In the genomic region with DNA sequence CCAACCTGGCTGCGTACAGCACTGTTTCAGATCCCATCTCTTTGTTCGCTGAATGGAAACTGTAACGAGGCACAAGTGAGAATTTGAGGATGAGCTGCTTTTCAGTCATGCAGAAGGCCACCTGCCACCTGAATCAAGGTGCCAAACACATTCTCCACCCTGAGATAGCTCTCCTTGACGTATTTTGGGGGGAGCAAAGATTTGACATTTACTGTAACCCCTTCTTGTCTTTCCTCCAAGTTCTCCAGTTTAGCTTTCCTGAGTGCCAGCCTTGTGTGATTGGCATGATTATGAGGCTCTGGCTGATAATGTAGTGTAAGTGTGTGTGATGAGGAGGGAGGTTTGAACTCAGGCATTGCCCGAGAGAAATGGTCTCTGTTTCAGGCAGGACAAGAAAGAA, we compare ENCODE assay signal across 28 mouse cellular contexts. TPM values are rescaled to one million over a fixed set of nuclear protein-coding genes. Genes with fewer than 3 reads are reported as not detected.
DNase-seq lines count a peak whose midpoint lies in the region; ATAC-seq and TF ChIP-seq lines count a peak whose summit lies in the region.
"Had no signal": no experiment of that assay in that cellular context is flagged by ENCODE, and none has a peak within 500 bp of the region (broad histone marks: within the 10 kb centered on the region; RNA-seq: fewer than 3 reads in every experiment).

No protein-coding gene starts in this region.

- H3K9ac ChIP-seq in forebrain, embryonic 15.5 days (replicated peaks) = no peak overlapping the region
- no peak overlapping the region for H3K9ac ChIP-seq in forebrain, postnatal 0 days
- no peak overlapping the region for H3K9ac ChIP-seq in midbrain, embryonic 11.5 days (ENCODE audit: low read length)
- H3K9ac ChIP-seq in midbrain, embryonic 13.5 days (replicated peaks) = no peak overlapping the region
- H3K9ac ChIP-seq: embryonic facial prominence, embryonic 12.5 days; embryonic facial prominence, embryonic 15.5 days; hindbrain, embryonic 12.5 days; hindbrain, embryonic 15.5 days had no signal

- no peak for TF ChIP-seq CTCF in forebrain, postnatal 0 days (IDR thresholded peaks at IDR 0.05; ENCODE audit: low read depth)

- peak overlapping the region; percentile 98 for H3K27ac ChIP-seq in forebrain, embryonic 15.5 days (replicated peaks)
- no peak overlapping the region for H3K27ac ChIP-seq in forebrain, postnatal 0 days (ENCODE audit: low read depth, low read length)
- no peak overlapping the region for H3K27ac ChIP-seq in midbrain, embryonic 11.5 days (ENCODE audit: low read depth, low read length)
- no peak overlapping the region for H3K27ac ChIP-seq in midbrain, embryonic 13.5 days
- H3K27ac ChIP-seq: embryonic facial prominence, embryonic 12.5 days; embryonic facial prominence, embryonic 15.5 days; heart, adult 2 months; heart, embryonic 13.5 days; hindbrain, embryonic 12.5 days had no signal

- peak overlapping the region; percentile 71; the same call in 1 of the 2 replicates for H3K4me2 ChIP-seq in forebrain, embryonic 15.5 days (replicated peaks)
- H3K4me2 ChIP-seq in forebrain, postnatal 0 days (ENCODE audit: low read depth) = no peak overlapping the region
- H3K4me2 ChIP-seq in midbrain, embryonic 11.5 days = no peak overlapping the region
- H3K4me2 ChIP-seq in midbrain, embryonic 13.5 days (replicated peaks) = no peak overlapping the region
- H3K4me2 ChIP-seq: embryonic facial prominence, embryonic 12.5 days; embryonic facial prominence, embryonic 15.5 days; heart, embryonic 13.5 days; hindbrain, embryonic 12.5 days had no signal

- peak; percentile 7 to 15 for DNase-seq in cerebellum, postnatal 14 days
- DNase-seq in cerebellum, adult 11 months = no peak
- DNase-seq in forebrain, postnatal 0 days = no peak
- peak; percentile 60 for DNase-seq in midbrain, embryonic 11.5 days (ENCODE audit: low spot score, missing footprints)
- no peak for DNase-seq in frontal cortex, postnatal 25 days (ENCODE audit: low spot score in 2 of 2)
- DNase-seq: adrenal gland, postnatal 10 days; adrenal gland, postnatal 36 days; B cell, adult 2 months; cerebellum, adult 2 months; cerebellum, postnatal 25 days; gastrocnemius, postnatal 25 days; heart, adult 2 months; heart, postnatal 14 days; kidney, adult 2 months had no signal

- WGBS in forebrain, embryonic 15.5 days = 41% methylated on average over 5 of the region's 5 CpGs
- WGBS in forebrain, postnatal 0 days = 46% methylated on average over 5 of the region's 5 CpGs
- WGBS in midbrain, embryonic 11.5 days = 90% methylated on average over 5 of the region's 5 CpGs
- WGBS in midbrain, embryonic 13.5 days = 84% methylated on average over 5 of the region's 5 CpGs

- H3K36me3 ChIP-seq in forebrain, embryonic 15.5 days = no peaks in the 10 kb centered on the region
- H3K36me3 ChIP-seq in forebrain, postnatal 0 days (ENCODE audit: insufficient read depth) = no peaks in the 10 kb centered on the region
- no peaks in the 10 kb centered on the region for H3K36me3 ChIP-seq in midbrain, embryonic 11.5 days (ENCODE audit: control insufficient read depth, insufficient read depth, low read length)
- no peaks in the 10 kb centered on the region for H3K36me3 ChIP-seq in midbrain, embryonic 13.5 days
- H3K36me3 ChIP-seq: embryonic facial prominence, embryonic 12.5 days; embryonic facial prominence, embryonic 15.5 days; G1E; heart, embryonic 10.5 days; heart, embryonic 13.5 days; hindbrain, embryonic 12.5 days; hindbrain, embryonic 15.5 days had no signal

- no peaks in the 10 kb centered on the region for H3K9me3 ChIP-seq in forebrain, embryonic 15.5 days
- H3K9me3 ChIP-seq in forebrain, postnatal 0 days (ENCODE audit: low read length) = 0 out of 2 replicates have a peak, but pooled peaks cover 8% of the 10 kb centered on the region
- peaks cover 4% of the 10 kb centered on the region; the same call in 1 of the 2 replicates for H3K9me3 ChIP-seq in midbrain, embryonic 11.5 days (ENCODE audit: control insufficient read depth, low read length)
- H3K9me3 ChIP-seq in midbrain, embryonic 13.5 days = no peaks in the 10 kb centered on the region
- H3K9me3 ChIP-seq: embryonic facial prominence, embryonic 12.5 days; embryonic facial prominence, embryonic 15.5 days; heart, embryonic 10.5 days; hindbrain, embryonic 12.5 days; hindbrain, embryonic 15.5 days had no signal

- no peaks in the 10 kb centered on the region for H3K27me3 ChIP-seq in forebrain, embryonic 15.5 days
- no peaks in the 10 kb centered on the region for H3K27me3 ChIP-seq in forebrain, postnatal 0 days (ENCODE audit: insufficient read depth, low read length)
- H3K27me3 ChIP-seq in midbrain, embryonic 11.5 days (ENCODE audit: control insufficient read depth, insufficient read depth, low read length) = no peaks in the 10 kb centered on the region
- H3K27me3 ChIP-seq in midbrain, embryonic 13.5 days = no peaks in the 10 kb centered on the region
- H3K27me3 ChIP-seq: embryonic facial prominence, embryonic 12.5 days; embryonic facial prominence, embryonic 15.5 days; hindbrain, embryonic 12.5 days; hindbrain, embryonic 15.5 days; Patski had no signal

- peaks cover 56% of the 10 kb centered on the region for H3K4me1 ChIP-seq in forebrain, embryonic 15.5 days
- H3K4me1 ChIP-seq in forebrain, postnatal 0 days (ENCODE audit: insufficient read depth) = peaks cover 27% of the 10 kb centered on the region
- H3K4me1 ChIP-seq in midbrain, embryonic 11.5 days (ENCODE audit: control insufficient read depth, insufficient read depth, low read length) = peaks cover 5% of the 10 kb centered on the region; the same call in 1 of the 2 replicates
- H3K4me1 ChIP-seq in midbrain, embryonic 13.5 days (replicated peaks) = peaks cover 62% of the 10 kb centered on the region

- no peak overlapping the region for H3K4me3 ChIP-seq in forebrain, embryonic 15.5 days
- H3K4me3 ChIP-seq in forebrain, postnatal 0 days (ENCODE audit: low read depth, low read length) = no peak overlapping the region
- no peak overlapping the region for H3K4me3 ChIP-seq in midbrain, embryonic 11.5 days (ENCODE audit: low read depth, low read length)
- H3K4me3 ChIP-seq in midbrain, embryonic 13.5 days (replicated peaks) = no peak overlapping the region
- H3K4me3 ChIP-seq: embryonic facial prominence, embryonic 12.5 days; embryonic facial prominence, embryonic 15.5 days; erythroblast, embryonic 14.5 days; heart, adult 2 months; heart, embryonic 10.5 days; heart, embryonic 13.5 days; hindbrain, embryonic 12.5 days; hindbrain, embryonic 15.5 days had no signal

- ATAC-seq in forebrain, embryonic 15.5 days (replicated peaks) = no peak
- ATAC-seq in forebrain, postnatal 0 days = no peak
- no peak for ATAC-seq in midbrain, embryonic 11.5 days (ENCODE audit: low FRiP score)
- ATAC-seq in midbrain, embryonic 13.5 days = no peak
- ATAC-seq: intestine, postnatal 0 days; Patski had no signal

RNA-seq across cellular contexts. Expression of a gene that starts 1.5 kb away (rescaled TPM):
- 50.5 and 54.1 TPM in 2 replicates for polyA plus RNA-seq in forebrain, embryonic 15.5 days (2015; fragmentation: Nextera tagmentation; extraction: Ambion mirVana)
- total RNA-seq in forebrain, postnatal 0 days (2014; rRNA removed) = 32.2 and 37.1 TPM in 2 replicates
- polyA plus RNA-seq in forebrain, postnatal 0 days (2015; fragmentation: Nextera tagmentation; extraction: Ambion mirVana) = 22.0 and 23.3 TPM in 2 replicates
- 19.0 and 20.1 TPM in 2 replicates for polyA plus RNA-seq in midbrain, embryonic 11.5 days (2014; fragmentation: Nextera tagmentation; extraction: Ambion mirVana)
- 37.5 and 44.7 TPM in 2 replicates for polyA plus RNA-seq in midbrain, embryonic 13.5 days (2015; fragmentation: Nextera tagmentation; extraction: Ambion mirVana)
- total RNA-seq: common myeloid progenitor, adult 5-6 weeks; hematopoietic stem cell, adult 5-6 weeks had no signal
- polyA plus RNA-seq: erythroblast, embryonic 14.5 days; G1E had no signal

RNA-seq across cellular contexts. Expression of a gene that starts 2.0 kb away (rescaled TPM):
- 3.8 and 5.5 TPM in 2 replicates for polyA plus RNA-seq in forebrain, embryonic 15.5 days (2015; fragmentation: Nextera tagmentation; extraction: Ambion mirVana)
- total RNA-seq in forebrain, postnatal 0 days (2014; rRNA removed) = 7.3 and 7.4 TPM in 2 replicates
- polyA plus RNA-seq in forebrain, postnatal 0 days (2015; fragmentation: Nextera tagmentation; extraction: Ambion mirVana) = 7.7 and 7.8 TPM in 2 replicates
- 2.2 and 2.6 TPM in 2 replicates for polyA plus RNA-seq in midbrain, embryonic 11.5 days (2014; fragmentation: Nextera tagmentation; extraction: Ambion mirVana)
- polyA plus RNA-seq in midbrain, embryonic 13.5 days (2015; fragmentation: Nextera tagmentation; extraction: Ambion mirVana) = 2.0 and 3.4 TPM in 2 replicates
- polyA plus RNA-seq: G1E had no signal

Comparison
In these comparisons a context has a peak if more than half of its experiments do, and no peak if none do; other contexts are left out.
1. DNase-seq: peak in cerebellum, postnatal 14 days (2 of 2) and midbrain, embryonic 11.5 days (single experiment); none in cerebellum, adult 11 months (single experiment), forebrain, postnatal 0 days (single experiment) and frontal cortex, postnatal 25 days (0 of 2).